Mouse (Mus musculus): ENCODE measurements around the gene Pde4a. TPM values are rescaled to one million over a fixed set of nuclear protein-coding genes. Genes with fewer than 3 reads are reported as not detected.

Pde4a gene
- polyA plus RNA-seq, 1 experiment, result 7.4 TPM

GRCm38 (mm10) chr9:21227342-21227741, 61.8 kb downstream of the Pde4a start:
- no peaks in the 10 kb centered on the region for H3K27me3 ChIP-seq (ENCODE audit: control insufficient read depth, insufficient read depth, insufficient read length)
- no peaks in the 10 kb centered on the region for H3K79me2 ChIP-seq (ENCODE audit: control insufficient read depth, insufficient read depth)
- no peak overlapping the region for H3K4me3 ChIP-seq (ENCODE audit: insufficient read depth, poor library complexity, severe bottlenecking)
- no peaks in the 10 kb centered on the region for H3K79me3 ChIP-seq (ENCODE audit: low read depth)
- TF ChIP-seq MYOD1 (IDR thresholded peaks at IDR 0.05; ENCODE audit: control insufficient read depth, insufficient read length, low read depth) (no peak), CEBPB (IDR thresholded peaks at IDR 0.05; ENCODE audit: low read depth) (no peak), USF1 (IDR thresholded peaks at IDR 0.05; ENCODE audit: low read depth) (no peak), CTCF (IDR thresholded peaks at IDR 0.05; ENCODE audit: control insufficient read depth, insufficient read depth, insufficient read length) (no peak), MAX (IDR thresholded peaks at IDR 0.05) (no peak), FOSL1 (IDR thresholded peaks at IDR 0.05; ENCODE audit: insufficient read depth, low read length, poor library complexity, severe bottlenecking) (no peak), MYOG (IDR thresholded peaks at IDR 0.05; ENCODE audit: control insufficient read depth, extremely low read depth, insufficient read length) (no peak)
- H3K36me3 ChIP-seq (ENCODE audit: control insufficient read depth, insufficient read depth), result peaks cover 11% of the 10 kb centered on the region
- no peak overlapping the region for H3ac ChIP-seq (ENCODE audit: control insufficient read depth, insufficient read length, low read depth)

GRCm38 (mm10) chr9:21231551-21231950, 66.0 kb downstream of the Pde4a start:
- peaks cover 11% of the 10 kb centered on the region for H3K79me3 ChIP-seq (ENCODE audit: low read depth)
- peaks cover 25% of the 10 kb centered on the region for H3K79me2 ChIP-seq (ENCODE audit: control insufficient read depth, insufficient read depth)
- no peak overlapping the region for H3K4me3 ChIP-seq (ENCODE audit: insufficient read depth, poor library complexity, severe bottlenecking)
- no peaks in the 10 kb centered on the region for H3K27me3 ChIP-seq (ENCODE audit: control insufficient read depth, insufficient read depth, insufficient read length)
- no peak for TF ChIP-seq FOSL1 (IDR thresholded peaks at IDR 0.05; ENCODE audit: insufficient read depth, low read length, poor library complexity, severe bottlenecking)
- no peak for TF ChIP-seq MYOG (IDR thresholded peaks at IDR 0.05; ENCODE audit: control insufficient read depth, extremely low read depth, insufficient read length)
- no peak for TF ChIP-seq MAX (IDR thresholded peaks at IDR 0.05)
- H3ac ChIP-seq (ENCODE audit: control insufficient read depth, insufficient read length, low read depth), result no peak overlapping the region
- H3K36me3 ChIP-seq (ENCODE audit: control insufficient read depth, insufficient read depth), result peaks cover 29% of the 10 kb centered on the region

DNA sequence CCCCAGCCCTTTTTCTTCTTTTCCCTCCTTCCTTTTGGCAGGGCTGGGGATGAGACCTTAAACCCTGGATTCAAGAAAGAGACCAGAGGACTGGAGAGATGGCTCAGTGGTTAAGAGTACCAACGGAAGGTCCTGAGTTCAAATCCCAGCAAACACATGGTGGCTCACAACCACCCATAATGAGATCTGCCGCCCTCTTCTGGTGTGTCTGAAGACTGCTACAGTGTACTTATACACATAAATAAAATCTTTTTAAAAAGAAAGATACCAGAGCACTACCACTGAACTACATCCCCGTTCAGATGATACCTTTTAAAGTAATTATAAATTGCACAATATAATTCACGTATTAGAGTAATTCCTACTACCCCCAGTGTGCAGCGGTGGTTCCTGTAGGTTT, 67.4 kb downstream of the Pde4a start:
- Histone ChIP-seq H3K79me3 (ENCODE audit: low read depth) (peaks cover 20% of the 10 kb centered on the region), H3K4me3 (ENCODE audit: insufficient read depth, poor library complexity, severe bottlenecking) (no peak overlapping the region), H3K79me2 (ENCODE audit: control insufficient read depth, insufficient read depth) (peaks cover 39% of the 10 kb centered on the region), H3K36me3 (ENCODE audit: control insufficient read depth, insufficient read depth) (peaks cover 35% of the 10 kb centered on the region), H3ac (ENCODE audit: control insufficient read depth, insufficient read length, low read depth) (no peak overlapping the region), H3K27me3 (ENCODE audit: control insufficient read depth, insufficient read depth, insufficient read length) (no peaks in the 10 kb centered on the region)
- no peak for TF ChIP-seq MYOD1 (IDR thresholded peaks at IDR 0.05; ENCODE audit: control insufficient read depth, insufficient read length, low read depth)
- no peak for TF ChIP-seq USF1 (IDR thresholded peaks at IDR 0.05; ENCODE audit: low read depth)
- no peak for TF ChIP-seq MYOG (IDR thresholded peaks at IDR 0.05; ENCODE audit: control insufficient read depth, extremely low read depth, insufficient read length)
- no peak for TF ChIP-seq CTCF (IDR thresholded peaks at IDR 0.05; ENCODE audit: control insufficient read depth, insufficient read depth, insufficient read length)
- no peak for TF ChIP-seq FOSL1 (IDR thresholded peaks at IDR 0.05; ENCODE audit: insufficient read depth, low read length, poor library complexity, severe bottlenecking)

GRCm38 (mm10) chr9:21233366-21233765, 67.9 kb downstream of the Pde4a start:
- Histone ChIP-seq H3K79me2 (ENCODE audit: control insufficient read depth, insufficient read depth) (peaks cover 44% of the 10 kb centered on the region), H3K79me3 (ENCODE audit: low read depth) (peaks cover 21% of the 10 kb centered on the region), H3K4me3 (ENCODE audit: insufficient read depth, poor library complexity, severe bottlenecking) (no peak overlapping the region), H3K36me3 (ENCODE audit: control insufficient read depth, insufficient read depth) (peaks cover 35% of the 10 kb centered on the region), H3K27me3 (ENCODE audit: control insufficient read depth, insufficient read depth, insufficient read length) (no peaks in the 10 kb centered on the region), H3ac (ENCODE audit: control insufficient read depth, insufficient read length, low read depth) (no peak overlapping the region)
- no peak for TF ChIP-seq FOSL1 (IDR thresholded peaks at IDR 0.05; ENCODE audit: insufficient read depth, low read length, poor library complexity, severe bottlenecking)
- TF ChIP-seq MYOD1 (IDR thresholded peaks at IDR 0.05; ENCODE audit: control insufficient read depth, insufficient read length, low read depth), result no peak
- TF ChIP-seq CTCF (IDR thresholded peaks at IDR 0.05; ENCODE audit: control insufficient read depth, insufficient read depth, insufficient read length), result no peak
- no peak for TF ChIP-seq USF1 (IDR thresholded peaks at IDR 0.05; ENCODE audit: low read depth)
- no peak for TF ChIP-seq CEBPB (IDR thresholded peaks at IDR 0.05; ENCODE audit: low read depth)
- TF ChIP-seq MYOG (IDR thresholded peaks at IDR 0.05; ENCODE audit: control insufficient read depth, extremely low read depth, insufficient read length), result no peak
- no peak for TF ChIP-seq MAX (IDR thresholded peaks at IDR 0.05)

GRCm38 (mm10) chr9:21233805-21234204, 68.3 kb downstream of the Pde4a start:
- TF ChIP-seq CEBPB (IDR thresholded peaks at IDR 0.05; ENCODE audit: low read depth) (no peak), CTCF (IDR thresholded peaks at IDR 0.05; ENCODE audit: control insufficient read depth, insufficient read depth, insufficient read length) (no peak), MYOG (IDR thresholded peaks at IDR 0.05; ENCODE audit: control insufficient read depth, extremely low read depth, insufficient read length) (no peak), MYOD1 (IDR thresholded peaks at IDR 0.05; ENCODE audit: control insufficient read depth, insufficient read length, low read depth) (no peak), USF1 (IDR thresholded peaks at IDR 0.05; ENCODE audit: low read depth) (no peak), MAX (IDR thresholded peaks at IDR 0.05) (no peak), FOSL1 (IDR thresholded peaks at IDR 0.05; ENCODE audit: insufficient read depth, low read length, poor library complexity, severe bottlenecking) (no peak)
- Histone ChIP-seq H3ac (ENCODE audit: control insufficient read depth, insufficient read length, low read depth) (no peak overlapping the region), H3K36me3 (ENCODE audit: control insufficient read depth, insufficient read depth) (peaks cover 35% of the 10 kb centered on the region), H3K79me3 (ENCODE audit: low read depth) (peaks cover 21% of the 10 kb centered on the region), H3K27me3 (ENCODE audit: control insufficient read depth, insufficient read depth, insufficient read length) (no peaks in the 10 kb centered on the region), H3K4me3 (ENCODE audit: insufficient read depth, poor library complexity, severe bottlenecking) (no peak overlapping the region), H3K79me2 (ENCODE audit: control insufficient read depth, insufficient read depth) (peaks cover 44% of the 10 kb centered on the region)

DNA sequence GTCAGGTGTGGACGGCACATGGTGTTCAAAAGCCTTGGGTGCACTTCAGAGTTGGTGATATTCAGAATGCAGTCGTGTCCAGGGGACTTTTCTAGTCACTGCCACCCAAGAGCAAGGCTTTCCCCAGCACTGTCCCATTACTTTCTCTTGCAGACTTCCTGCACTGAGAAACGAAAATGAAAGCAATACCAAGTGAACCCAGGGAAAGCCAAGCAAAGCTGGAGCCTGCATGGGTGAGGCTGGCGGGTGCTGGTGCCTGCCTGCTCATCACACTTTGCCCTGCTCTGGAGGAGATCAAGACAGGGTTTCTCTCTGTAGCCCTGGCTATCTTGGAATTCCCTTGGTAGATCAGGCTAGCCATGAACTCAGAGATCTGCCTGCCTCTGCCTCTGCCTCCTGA, 69.8 kb downstream of the Pde4a start:
- H3K79me3 ChIP-seq (ENCODE audit: low read depth), result peaks cover 21% of the 10 kb centered on the region
- H3K79me2 ChIP-seq (ENCODE audit: control insufficient read depth, insufficient read depth), result peaks cover 44% of the 10 kb centered on the region
- peaks cover 29% of the 10 kb centered on the region for H3K36me3 ChIP-seq (ENCODE audit: control insufficient read depth, insufficient read depth)
- H3K27me3 ChIP-seq (ENCODE audit: control insufficient read depth, insufficient read depth, insufficient read length), result no peaks in the 10 kb centered on the region
- TF ChIP-seq CEBPB (IDR thresholded peaks at IDR 0.05; ENCODE audit: low read depth) (no peak), USF1 (IDR thresholded peaks at IDR 0.05; ENCODE audit: low read depth) (no peak), MYOD1 (IDR thresholded peaks at IDR 0.05; ENCODE audit: control insufficient read depth, insufficient read length, low read depth) (no peak), FOSL1 (IDR thresholded peaks at IDR 0.05; ENCODE audit: insufficient read depth, low read length, poor library complexity, severe bottlenecking) (no peak), CTCF (IDR thresholded peaks at IDR 0.05; ENCODE audit: control insufficient read depth, insufficient read depth, insufficient read length) (no peak), MAX (IDR thresholded peaks at IDR 0.05) (no peak), MYOG (IDR thresholded peaks at IDR 0.05; ENCODE audit: control insufficient read depth, extremely low read depth, insufficient read length) (no peak)
- no peak overlapping the region for H3K4me3 ChIP-seq (ENCODE audit: insufficient read depth, poor library complexity, severe bottlenecking)
- H3ac ChIP-seq (ENCODE audit: control insufficient read depth, insufficient read length, low read depth), result no peak overlapping the region

Data from C2C12 (cell line).